Mouse (Mus musculus) midbrain, embryonic 11.5 days (tissue): ENCODE data around the gene Zfp637. TPM values are rescaled to one million over a fixed set of nuclear protein-coding genes. Genes with fewer than 3 reads are reported as not detected.
"Not testable (repeated sequence)": the region's sequence is repeated elsewhere in the genome, so short reads cannot be mapped to it uniquely, and the experiment has no call there.

Experiments used
- ATAC-seq: fragments of 200-750 bp; cut with Nextera tagmentation; 2 replicates; pipeline ENCODE4 v1.8.0; 2017; ENCODE audit warnings: moderate TSS enrichment, moderate library complexity; ENCODE audit not compliant: low FRiP score
- DNase-seq: peaks from one replicate; pipeline ENCODE4 v3.0.0; 2015; ENCODE audit warnings: low spot score; ENCODE audit errors: missing footprints
- H3K27ac ChIP-seq: fragments of 300-500 bp; sonication (generic); 2 replicates; pipeline ENCODE4 v1.5.1; 2014; ENCODE audit warnings: low read depth, low read length
- H3K27me3 ChIP-seq: fragments of 300-500 bp; sonication (generic); 2 replicates; pipeline ENCODE4 v1.6.1; 2014; ENCODE audit warnings: mild to moderate bottlenecking, low read length, moderate library complexity, mixed read lengths; ENCODE audit not compliant: control insufficient read depth, insufficient read depth
- H3K36me3 ChIP-seq: fragments of 300-500 bp; sonication (generic); 2 replicates; pipeline ENCODE4 v1.6.1; 2014; ENCODE audit warnings: mild to moderate bottlenecking, low read length, moderate library complexity, mixed read lengths; ENCODE audit not compliant: control insufficient read depth, insufficient read depth
- H3K4me1 ChIP-seq: fragments of 300-500 bp; sonication (generic); 2 replicates; pipeline ENCODE4 v1.6.1; 2014; ENCODE audit warnings: low read length; ENCODE audit not compliant: control insufficient read depth, insufficient read depth
- H3K4me2 ChIP-seq: fragments of 300-500 bp; sonication (generic); 2 replicates; pipeline ENCODE4 v1.6.1; 2014; ENCODE audit warnings: mild to moderate bottlenecking, moderate library complexity
- H3K4me3 ChIP-seq: fragments of 300-500 bp; sonication (generic); 2 replicates; pipeline ENCODE4 v1.5.1; 2014; ENCODE audit warnings: low read depth, low read length
- H3K9ac ChIP-seq: fragments of 300-500 bp; sonication (generic); 2 replicates; pipeline ENCODE4 v1.6.1; 2014; ENCODE audit warnings: low read length
- H3K9me3 ChIP-seq: fragments of 300-500 bp; sonication (generic); 2 replicates; pipeline ENCODE4 v1.6.1; 2016; ENCODE audit warnings: low read length; ENCODE audit not compliant: control insufficient read depth
- WGBS: fragments of 180-500 bp; shearing (Covaris S2); extraction: QIAGEN DNeasy Blood & Tissue Kit; methylation state at CpG from one replicate; pipeline ENCODE4 v1.1.7; 2014; 5-methylcytosine and 5-hydroxymethylcytosine counted together
- polyA plus RNA-seq: library from polyadenylated mRNA; unstranded; fragments of >200 nt; fragmentation: Nextera tagmentation; extraction: Ambion mirVana; gene quantifications from 2 replicates; pipeline ENCODE4 v1.2.1, GENCODE M21; 2014

The Zfp637 gene
- polyA plus RNA-seq, 1 experiment from 2014 or later = 110 TPM

DNA sequence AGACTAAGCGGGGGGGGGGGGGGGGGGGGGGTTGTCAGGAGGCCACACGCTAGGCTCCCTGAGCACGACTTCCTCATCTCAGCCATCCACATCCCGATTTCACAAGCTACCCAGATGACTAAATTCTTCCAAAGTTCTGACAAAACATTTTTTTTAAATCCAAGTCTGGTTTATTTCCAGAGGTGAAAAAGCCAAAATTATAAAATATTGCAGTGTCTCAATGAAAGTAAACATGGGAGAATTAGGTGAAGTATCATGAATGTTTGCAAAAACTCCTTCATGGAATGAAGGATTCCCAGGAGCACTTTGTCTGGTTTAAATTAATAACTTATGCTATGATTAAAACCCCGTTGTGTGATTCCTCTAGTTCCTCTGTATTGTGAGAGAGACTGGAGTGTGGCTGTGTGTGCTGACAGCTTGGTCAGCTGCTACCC lies 23.9 kb upstream of the Zfp637 start:
- no peak overlapping the region for H3K27ac ChIP-seq
- DNase-seq (peak; percentile 76), ATAC-seq (no peak)
- no peak overlapping the region for H3K9ac ChIP-seq
- H3K36me3 ChIP-seq = no peaks in the 10 kb centered on the region
- H3K4me3 ChIP-seq = no peak overlapping the region
- WGBS = 75% methylated on average over 5 of the region's 5 CpGs
- no peak overlapping the region for H3K4me2 ChIP-seq
- no peaks in the 10 kb centered on the region for H3K9me3 ChIP-seq
- peaks cover 29% of the 10 kb centered on the region for H3K27me3 ChIP-seq
- no peaks in the 10 kb centered on the region; the same call in 1 of the 2 replicates for H3K4me1 ChIP-seq

GRCm38 (mm10) chr6:117820327-117820726 lies 20.7 kb upstream of the Zfp637 start:
- no peaks in the 10 kb centered on the region for H3K9me3 ChIP-seq
- no peak overlapping the region for H3K4me3 ChIP-seq
- no peak overlapping the region for H3K27ac ChIP-seq
- 85% methylated on average over 14 of the region's 14 CpGs for WGBS
- H3K4me1 ChIP-seq = no peaks in the 10 kb centered on the region; the same call in 1 of the 2 replicates
- ATAC-seq = no peak
- H3K36me3 ChIP-seq = no peaks in the 10 kb centered on the region
- H3K4me2 ChIP-seq = no peak overlapping the region
- peak; percentile 79 for DNase-seq
- H3K27me3 ChIP-seq = peaks cover 43% of the 10 kb centered on the region
- H3K9ac ChIP-seq = no peak overlapping the region

DNA sequence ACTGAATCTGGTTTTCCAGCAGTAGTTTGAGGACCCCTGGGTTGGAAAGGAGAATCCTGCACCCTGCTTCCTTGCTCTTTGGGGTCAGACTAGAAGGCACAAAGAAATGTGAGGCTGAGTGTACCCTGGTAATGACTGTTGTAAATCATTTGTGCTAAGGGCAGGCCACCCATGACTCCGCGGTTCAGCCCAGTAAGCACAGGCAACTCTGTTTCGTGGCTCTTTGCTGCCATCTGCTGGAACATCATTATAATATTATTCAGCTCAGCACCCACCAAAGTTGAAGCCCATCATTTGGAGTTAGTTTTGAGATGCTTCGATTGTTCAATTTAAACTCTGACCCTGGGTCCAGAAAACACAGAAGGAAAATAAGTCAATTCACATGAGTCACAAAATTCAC lies 15.6 kb upstream of the Zfp637 start:
- no peak overlapping the region for H3K4me3 ChIP-seq
- H3K9me3 ChIP-seq = no peaks in the 10 kb centered on the region
- no peak overlapping the region for H3K27ac ChIP-seq
- H3K4me2 ChIP-seq = no peak overlapping the region
- DNase-seq (peak; percentile 98), ATAC-seq (peak; percentile 81)
- no peak overlapping the region for H3K9ac ChIP-seq
- H3K4me1 ChIP-seq = no peaks in the 10 kb centered on the region
- WGBS = 22% methylated on average over 4 of the region's 4 CpGs
- H3K27me3 ChIP-seq = peaks cover 23% of the 10 kb centered on the region
- no peaks in the 10 kb centered on the region for H3K36me3 ChIP-seq

GRCm38 (mm10) chr6:117828273-117828672 lies 12.7 kb upstream of the Zfp637 start:
- H3K36me3 ChIP-seq = no peaks in the 10 kb centered on the region
- no peaks in the 10 kb centered on the region for H3K9me3 ChIP-seq
- H3K9ac ChIP-seq = no peak overlapping the region
- peak; percentile 96 for DNase-seq
- no peak overlapping the region for H3K4me2 ChIP-seq
- ATAC-seq = peak; percentile 38; the same call in 1 of the 2 replicates
- no peaks in the 10 kb centered on the region for H3K4me1 ChIP-seq
- peaks cover 8% of the 10 kb centered on the region; the same call in 1 of the 2 replicates for H3K27me3 ChIP-seq
- no peak overlapping the region for H3K4me3 ChIP-seq
- no peak overlapping the region for H3K27ac ChIP-seq
- WGBS = 18% methylated on average over 9 of the region's 9 CpGs

DNA sequence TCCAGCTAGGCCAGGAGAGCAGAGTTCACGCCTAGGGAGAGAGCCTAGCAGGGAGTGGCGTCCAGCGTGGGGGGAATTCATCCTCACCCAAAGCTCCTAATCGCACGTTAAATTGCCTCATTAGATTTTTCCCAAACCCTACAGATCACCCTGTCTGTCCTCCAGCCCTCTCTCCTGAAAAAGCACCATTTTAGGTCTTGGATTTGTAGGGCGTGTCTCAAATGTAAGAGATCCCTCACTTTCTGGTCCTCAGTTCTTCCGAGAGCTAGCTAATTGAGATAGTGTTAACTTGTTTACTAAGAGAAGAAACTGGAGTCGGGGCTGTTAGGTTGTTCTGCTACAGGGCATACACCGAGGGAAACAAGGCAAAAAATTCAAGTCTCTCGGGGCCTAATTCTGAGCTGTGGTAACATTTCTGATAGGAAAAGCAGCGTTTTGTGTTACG lies 553 bp downstream of the Zfp637 start:
- Histone ChIP-seq H3K4me2 (peak overlapping the region; percentile 75), H3K4me1 (peaks cover 5% of the 10 kb centered on the region), H3K4me3 (peak overlapping the region; percentile 76), H3K27me3 (no peaks in the 10 kb centered on the region), H3K9ac (peak overlapping the region; percentile 98), H3K27ac (peak overlapping the region; percentile 93), H3K9me3 (no peaks in the 10 kb centered on the region), H3K36me3 (peaks cover 24% of the 10 kb centered on the region; the same call in 1 of the 2 replicates)
- DNase-seq = no peak
- WGBS = 18% methylated on average over 12 of the region's 12 CpGs
- ATAC-seq = 0 out of 2 replicates have a peak, but pooled peaks have one; percentile 1

DNA sequence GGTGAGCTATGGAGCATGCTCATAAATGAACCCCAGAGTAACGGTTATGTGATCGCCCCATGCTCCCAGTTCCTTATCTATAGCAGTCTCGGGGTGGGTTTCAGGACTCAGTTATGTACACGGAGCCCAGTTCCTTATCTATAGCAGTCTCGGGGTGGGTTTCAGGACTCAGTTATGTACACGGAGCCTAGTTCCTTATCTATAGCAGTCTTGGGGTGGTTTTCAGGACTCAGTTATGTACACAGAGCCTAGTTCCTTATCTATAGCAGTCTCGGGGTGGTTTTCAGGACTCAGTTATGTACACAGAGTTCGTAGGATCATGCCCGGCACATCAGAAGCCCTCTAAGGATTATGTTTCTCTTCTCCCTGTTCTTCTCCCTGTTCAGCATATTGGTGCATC lies 3.6 kb downstream of the Zfp637 start:
- Histone ChIP-seq H3K27ac (no peak overlapping the region), H3K9ac (no peak overlapping the region), H3K4me2 (no peak overlapping the region), H3K27me3 (no peaks in the 10 kb centered on the region), H3K36me3 (peaks cover 36% of the 10 kb centered on the region), H3K4me3 (no peak overlapping the region), H3K4me1 (peaks cover 5% of the 10 kb centered on the region), H3K9me3 (no peaks in the 10 kb centered on the region)
- WGBS = 94% methylated on average over 9 of the region's 9 CpGs
- DNase-seq (no peak), ATAC-seq (no peak)

DNA sequence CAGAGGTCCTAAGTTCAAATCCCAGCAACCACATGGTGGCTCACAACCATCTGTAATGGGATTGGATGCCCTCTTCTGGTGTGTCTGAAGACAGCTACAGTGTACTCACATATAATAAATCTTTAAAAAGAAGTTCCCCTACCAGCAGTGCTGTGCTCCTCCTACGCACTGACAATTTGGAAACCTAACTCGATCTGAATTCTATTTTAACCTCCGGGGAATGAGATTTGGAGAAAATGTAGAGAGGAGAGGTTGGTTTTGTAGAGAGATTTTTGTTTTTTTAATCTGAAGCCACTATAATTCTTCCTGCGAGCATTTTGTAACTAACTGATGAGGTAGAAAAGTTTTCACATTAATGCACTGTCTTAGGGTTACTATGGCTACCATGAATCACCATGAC lies 5.7 kb downstream of the Zfp637 start:
- H3K4me2 ChIP-seq, ATAC-seq, H3K4me3 ChIP-seq, H3K4me1 ChIP-seq, DNase-seq, H3K9me3 ChIP-seq, H3K27me3 ChIP-seq, H3K27ac ChIP-seq, H3K9ac ChIP-seq: not testable (repeated sequence)
- 96% methylated on average over 4 of the region's 4 CpGs for WGBS
- H3K36me3 ChIP-seq = peaks cover 36% of the 10 kb centered on the region

- WGBS = 93% methylated on average over 2 of the region's 2 CpGs
- no peaks in the 10 kb centered on the region for H3K9me3 ChIP-seq
- H3K4me1 ChIP-seq = no peaks in the 10 kb centered on the region
Measured at GRCm38 (mm10) chr6:117847772-117848171, 6.8 kb downstream of the Zfp637 start.

DNA sequence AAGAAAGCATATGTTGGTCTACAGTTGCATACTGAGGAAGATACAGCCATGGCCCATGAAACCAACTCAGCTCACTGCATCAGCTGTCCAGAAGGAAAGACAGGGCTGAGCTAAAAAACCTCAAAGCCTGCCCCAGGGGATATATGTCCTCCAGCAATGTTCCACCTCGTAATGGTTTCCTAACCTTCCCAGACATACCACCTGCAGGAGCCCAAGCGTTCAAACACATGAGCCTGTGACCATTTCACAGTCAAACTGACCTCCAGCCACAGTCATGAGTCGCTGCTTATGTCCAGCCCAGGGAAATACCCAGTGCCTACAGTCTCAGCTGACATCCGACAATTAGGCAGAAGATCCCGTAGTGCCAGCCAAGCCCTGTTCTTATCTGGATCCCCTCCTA lies 7.6 kb downstream of the Zfp637 start:
- Histone ChIP-seq H3K4me1 (no peaks in the 10 kb centered on the region), H3K27me3 (no peaks in the 10 kb centered on the region), H3K36me3 (peaks cover 32% of the 10 kb centered on the region), H3K9ac (no peak overlapping the region), H3K27ac (no peak overlapping the region), H3K4me2 (no peak overlapping the region), H3K9me3 (no peaks in the 10 kb centered on the region), H3K4me3 (no peak overlapping the region)
- WGBS = 91% methylated on average over 5 of the region's 5 CpGs
- DNase-seq (no peak), ATAC-seq (no peak)

More at GRCm38 (mm10) chr6:117847772-117848171, 6.8 kb downstream of the Zfp637 start:
- DNase-seq (no peak), ATAC-seq (no peak)
- no peak overlapping the region for H3K9ac ChIP-seq
- H3K27ac ChIP-seq = no peak overlapping the region
- H3K4me2 ChIP-seq = no peak overlapping the region
- H3K36me3 ChIP-seq = peaks cover 36% of the 10 kb centered on the region
- H3K27me3 ChIP-seq = no peaks in the 10 kb centered on the region
- H3K4me3 ChIP-seq = no peak overlapping the region
